Mouse (Mus musculus) liver, embryonic 12.5 days (tissue): ENCODE data around the gene Ppp2r5d. TPM values are rescaled to one million over a fixed set of nuclear protein-coding genes. Genes with fewer than 3 reads are reported as not detected.

ENCODE experiments used
- ATAC-seq: fragments of 200-750 bp; cut with Nextera tagmentation; 2 replicates; pipeline ENCODE4 v1.8.0; 2017; ENCODE audit warnings: moderate number of reproducible peaks, mild to moderate bottlenecking, moderate library complexity
- H3K27ac ChIP-seq: fragments of 300-500 bp; sonication (generic); 2 replicates; pipeline ENCODE4 v1.5.1; 2016; ENCODE audit warnings: mild to moderate bottlenecking
- H3K27me3 ChIP-seq: fragments of 300-500 bp; sonication (generic); replicated peaks from 2 replicates; pipeline ENCODE4 v1.6.1; 2016; ENCODE audit warnings: mild to moderate bottlenecking, moderate library complexity
- H3K36me3 ChIP-seq: fragments of 300-500 bp; sonication (generic); 2 replicates; pipeline ENCODE4 v1.6.1; 2016; ENCODE audit warnings: mild to moderate bottlenecking, moderate library complexity
- H3K4me1 ChIP-seq: fragments of 300-500 bp; sonication (generic); 2 replicates; pipeline ENCODE4 v1.6.1; 2016
- H3K4me2 ChIP-seq: fragments of 300-500 bp; sonication (generic); 2 replicates; pipeline ENCODE4 v1.6.1; 2016; ENCODE audit warnings: mild to moderate bottlenecking, moderate library complexity
- H3K4me3 ChIP-seq: fragments of 300-500 bp; sonication (generic); 2 replicates; pipeline ENCODE4 v1.5.1; 2016; ENCODE audit warnings: mild to moderate bottlenecking, moderate library complexity
- H3K9ac ChIP-seq: fragments of 300-500 bp; sonication (generic); 2 replicates; pipeline ENCODE4 v1.6.1; 2016; ENCODE audit warnings: mild to moderate bottlenecking, moderate library complexity
- H3K9me3 ChIP-seq: fragments of 300-500 bp; sonication (generic); replicated peaks from 2 replicates; pipeline ENCODE4 v1.6.1; 2016; ENCODE audit warnings: mild to moderate bottlenecking, moderate library complexity
- WGBS: fragments of 180-500 bp; shearing (Covaris S2); methylation state at CpG from one replicate; pipeline ENCODE4 v1.1.7; 2016; ENCODE audit not compliant: insufficient replicate concordance; 5-methylcytosine and 5-hydroxymethylcytosine counted together
- polyA plus RNA-seq: library from polyadenylated mRNA; unstranded; fragments of >200 nt; fragmentation: Nextera tagmentation; extraction: Ambion mirVana; gene quantifications from 2 replicates; pipeline ENCODE4 v1.2.1, GENCODE M21; 2016

Ppp2r5d gene
- polyA plus RNA-seq, 1 experiment from 2014 or later, result 48.3 TPM

DNA sequence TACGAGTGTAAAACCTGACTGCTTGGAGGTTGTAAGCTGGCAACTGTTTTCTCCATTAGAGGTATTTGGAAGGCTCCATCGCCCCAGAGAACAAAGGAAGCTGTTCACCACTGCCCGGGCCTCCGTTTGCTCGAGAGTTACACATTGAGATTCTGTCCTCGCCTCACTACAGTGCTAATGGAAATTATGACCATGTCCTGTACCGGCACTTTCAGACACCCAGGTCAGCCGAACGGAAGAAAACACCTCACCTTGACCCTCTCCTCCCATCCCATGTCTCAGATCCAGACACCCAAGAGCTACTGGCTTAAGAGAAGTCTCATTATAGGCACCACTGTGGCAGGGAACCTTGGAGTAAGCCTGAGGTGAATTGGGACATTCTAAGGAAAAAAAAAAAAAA is 8.9 kb upstream of the Ppp2r5d start:
- Histone ChIP-seq H3K9ac (no peak overlapping the region), H3K4me2 (no peak overlapping the region; the same call in 1 of the 2 replicates), H3K36me3 (peaks cover 46% of the 10 kb centered on the region), H3K9me3 (no peaks in the 10 kb centered on the region), H3K27ac (no peak overlapping the region), H3K4me1 (peaks cover 28% of the 10 kb centered on the region), H3K4me3 (no peak overlapping the region), H3K27me3 (no peaks in the 10 kb centered on the region)
- no peak for ATAC-seq
- WGBS, result 85% methylated on average over 9 of the region's 9 CpGs

DNA sequence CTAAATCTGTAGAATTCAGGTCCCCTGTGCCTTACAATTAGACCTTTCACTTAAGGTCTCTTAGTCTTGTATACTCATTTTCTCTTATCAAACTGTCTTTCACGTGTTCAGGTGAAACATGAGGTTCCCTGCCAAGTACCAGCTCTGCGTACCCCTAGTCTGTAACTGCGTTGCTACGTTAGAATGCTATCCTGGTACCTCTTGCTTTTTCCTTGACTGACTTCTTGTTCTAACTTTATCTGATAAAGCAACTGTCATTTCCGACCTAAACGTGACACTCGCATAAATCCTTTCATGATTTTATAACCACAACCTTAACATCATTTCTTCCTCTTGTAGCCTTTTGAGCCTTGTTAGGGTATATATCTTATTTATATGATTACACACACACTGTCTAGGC is 7.5 kb upstream of the Ppp2r5d start:
- Histone ChIP-seq H3K27me3 (no peaks in the 10 kb centered on the region), H3K36me3 (peaks cover 44% of the 10 kb centered on the region), H3K9me3 (no peaks in the 10 kb centered on the region), H3K4me3 (peak overlapping the region; percentile 100), H3K4me1 (peaks cover 28% of the 10 kb centered on the region), H3K27ac (peak overlapping the region; percentile 80), H3K9ac (peak overlapping the region; percentile 98), H3K4me2 (peak overlapping the region; percentile 97)
- ATAC-seq, result no peak
- WGBS, result 17% methylated on average over 7 of the region's 7 CpGs

DNA sequence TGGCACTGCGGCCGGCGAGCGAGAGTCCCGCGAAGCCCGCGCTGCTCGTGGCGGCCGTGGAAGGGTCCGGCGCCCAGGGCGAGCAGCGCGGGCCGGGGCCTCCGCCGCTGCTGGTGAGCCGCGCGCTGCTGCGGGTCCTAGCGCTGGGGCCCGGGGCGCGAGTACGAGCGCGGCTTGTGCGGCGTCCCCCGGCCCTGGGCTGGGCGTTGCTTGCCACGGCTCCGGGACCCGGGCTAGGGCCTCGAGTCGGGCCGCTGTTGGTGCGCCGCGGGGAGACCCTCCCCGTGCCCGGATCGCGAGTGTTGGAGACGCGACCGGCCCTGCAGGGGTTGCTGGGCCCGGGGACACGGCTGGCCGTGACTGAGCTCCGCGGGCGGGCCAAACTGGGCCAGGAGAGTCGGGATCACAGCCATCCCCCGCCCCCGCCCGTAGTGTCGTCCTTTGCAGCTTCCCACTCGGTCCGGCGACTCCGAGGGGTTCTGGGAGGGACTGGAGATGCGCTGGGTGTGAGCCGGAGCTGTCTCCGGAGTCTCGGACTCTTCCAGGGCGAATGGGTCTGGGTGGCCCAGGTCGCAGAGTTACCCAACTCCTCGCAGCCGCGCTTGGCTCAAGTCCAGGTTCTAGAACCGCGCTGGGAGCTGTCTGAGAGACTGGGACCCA is 6.8 kb upstream of the Ppp2r5d start:
- peak; percentile 56 for ATAC-seq
- no peaks in the 10 kb centered on the region for H3K9me3 ChIP-seq
- H3K27ac ChIP-seq, result peak overlapping the region; percentile 80
- no peaks in the 10 kb centered on the region for H3K27me3 ChIP-seq
- peaks cover 28% of the 10 kb centered on the region for H3K4me1 ChIP-seq
- peak overlapping the region; percentile 97 for H3K4me2 ChIP-seq
- WGBS, result under 1% methylated on average over 63 of the region's 76 CpGs
- H3K4me3 ChIP-seq, result peak overlapping the region; percentile 100
- H3K36me3 ChIP-seq, result peaks cover 37% of the 10 kb centered on the region
- H3K9ac ChIP-seq, result peak overlapping the region; percentile 98

DNA sequence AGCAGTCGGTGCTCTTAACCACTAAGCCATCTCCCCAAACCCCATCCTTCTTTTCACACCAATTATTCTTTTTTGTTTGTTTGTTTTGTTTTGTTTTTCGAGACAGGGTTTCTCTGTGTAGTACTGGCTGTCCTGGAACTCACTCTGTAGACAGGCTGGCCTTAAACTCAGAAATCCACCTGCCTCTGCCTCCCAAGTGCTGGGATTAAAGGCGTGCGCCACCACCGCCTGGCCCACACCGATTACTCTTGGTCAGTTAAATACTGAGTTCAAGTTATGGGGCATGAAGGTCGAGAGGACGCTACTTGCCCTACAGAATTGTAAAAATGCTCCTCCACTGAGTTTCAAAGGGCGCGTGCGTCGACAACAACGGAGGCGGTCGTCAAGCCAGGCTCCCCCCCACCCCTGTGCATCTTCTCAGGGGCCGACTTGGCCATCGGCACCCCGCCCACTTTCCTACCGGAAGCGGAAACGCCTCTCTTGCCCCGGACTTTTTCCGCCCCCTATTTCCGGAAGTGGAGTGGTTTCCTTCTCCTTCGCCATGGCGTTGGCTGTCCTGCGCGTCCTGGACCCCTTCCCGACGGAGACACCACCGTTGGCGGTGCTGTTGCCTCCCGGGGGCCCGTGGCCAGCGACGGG is 6.2 kb upstream of the Ppp2r5d start, which contains the start of gene Pex6:
TSS of gene Pex6 (plus strand) at position 505 of the 639 bp plus-strand sequence.
- Histone ChIP-seq H3K4me1 (peaks cover 33% of the 10 kb centered on the region), H3K27ac (peak within 1 kb of the TSS; percentile 80), H3K9ac (peak within 1 kb of the TSS; percentile 98), H3K4me2 (peak within 1 kb of the TSS; percentile 97), H3K27me3 (no peaks in the 10 kb centered on the region), H3K4me3 (peak within 1 kb of the TSS; percentile 100), H3K36me3 (peaks cover 30% of the 10 kb centered on the region), H3K9me3 (no peaks in the 10 kb centered on the region)
- peak; percentile 86 for ATAC-seq
- 6% methylated on average over 36 of the region's 36 CpGs for WGBS

DNA sequence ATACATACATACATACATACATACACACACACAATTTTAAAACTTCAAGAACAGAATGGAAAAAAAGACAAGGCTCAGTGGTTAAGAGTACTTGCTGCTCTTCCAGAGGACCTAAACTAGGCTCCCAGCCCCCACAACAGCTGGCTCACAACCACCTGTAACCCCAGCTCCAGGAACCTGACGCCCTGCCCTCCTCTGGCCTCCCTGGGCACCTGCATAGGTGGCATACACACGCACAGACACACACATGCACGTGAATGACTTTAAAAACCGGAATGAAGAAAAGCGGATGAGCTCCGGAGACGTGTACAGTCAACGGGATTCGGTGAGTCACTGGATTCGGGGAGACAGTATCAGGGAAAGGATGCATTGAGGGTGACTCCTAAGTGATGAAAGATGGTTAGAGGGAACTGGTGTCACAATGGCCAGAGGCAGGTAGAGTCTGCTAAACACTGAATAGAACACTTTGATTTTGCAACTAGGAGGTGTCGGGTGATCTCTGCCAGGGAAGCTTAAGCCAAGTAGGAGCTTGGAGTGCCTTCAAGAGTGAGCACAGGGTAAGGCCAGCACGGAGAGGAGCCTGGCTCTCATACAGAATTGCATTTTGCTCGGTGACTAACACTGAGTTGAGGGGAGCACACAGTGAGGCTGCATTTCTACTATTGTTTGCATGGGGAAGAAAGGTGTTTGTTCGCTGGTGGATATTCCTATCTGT is 1.6 kb upstream of the Ppp2r5d start:
- H3K4me1 ChIP-seq, result peaks cover 49% of the 10 kb centered on the region
- H3K9me3 ChIP-seq, result no peaks in the 10 kb centered on the region
- no peaks in the 10 kb centered on the region; the same call in 1 of the 2 replicates for H3K36me3 ChIP-seq
- no peaks in the 10 kb centered on the region for H3K27me3 ChIP-seq
- H3K4me2 ChIP-seq, result peak overlapping the region; percentile 95
- 85% methylated on average over 14 of the region's 14 CpGs for WGBS
- ATAC-seq, result no peak
- no peak overlapping the region for H3K9ac ChIP-seq
- H3K27ac ChIP-seq, result no peak overlapping the region
- H3K4me3 ChIP-seq, result no peak overlapping the region

DNA sequence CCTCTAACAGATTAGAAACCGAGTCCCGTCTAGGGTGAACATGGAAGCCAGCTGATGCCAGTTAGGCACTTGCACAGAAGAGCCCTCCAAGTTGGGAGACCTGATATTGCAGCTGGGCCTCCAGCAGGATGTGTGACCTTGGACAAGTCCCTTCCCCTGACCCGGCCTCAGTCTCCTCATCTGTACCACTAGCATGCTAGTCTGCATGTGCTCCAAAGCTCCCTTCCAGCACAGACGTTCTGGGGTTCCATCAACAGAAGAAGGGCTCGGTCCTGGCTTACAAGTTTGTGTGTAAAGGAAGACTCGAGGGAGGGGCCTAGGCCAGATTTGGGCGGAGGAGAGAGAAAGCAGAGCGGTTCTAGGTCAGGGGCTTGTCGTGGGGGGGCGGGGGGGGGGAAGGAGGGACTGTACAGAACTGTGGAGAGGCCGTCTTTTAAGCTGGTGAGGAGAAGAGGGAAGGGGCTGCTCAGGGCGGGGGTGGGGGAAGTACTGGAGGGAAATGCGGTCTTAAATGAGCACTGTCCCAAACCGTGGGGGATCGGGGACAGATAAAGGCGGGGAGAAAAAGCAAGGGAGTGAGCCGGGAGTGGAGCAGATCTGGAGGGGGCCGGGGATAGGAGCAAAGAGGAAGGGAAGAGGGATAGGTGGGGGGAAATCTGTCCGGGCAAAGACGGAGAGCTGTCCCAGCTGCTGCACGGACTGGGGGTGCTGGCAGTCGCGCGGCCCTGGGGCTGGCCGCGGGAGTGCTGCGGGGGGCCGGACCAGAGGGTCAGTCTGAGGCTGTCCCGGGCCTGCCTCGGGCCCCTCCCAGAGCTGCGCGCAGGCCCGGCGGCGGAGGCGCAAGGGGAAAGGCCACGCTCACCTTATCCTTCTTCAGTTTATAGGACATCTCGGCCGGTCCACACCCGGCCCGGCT is 682 bp downstream of the Ppp2r5d start:
- H3K4me2 ChIP-seq, result peak overlapping the region; percentile 95
- no peaks in the 10 kb centered on the region for H3K9me3 ChIP-seq
- no peaks in the 10 kb centered on the region for H3K27me3 ChIP-seq
- peak overlapping the region; percentile 89 for H3K27ac ChIP-seq
- peak overlapping the region; percentile 88 for H3K4me3 ChIP-seq
- 4% methylated on average over 35 of the region's 41 CpGs for WGBS
- H3K4me1 ChIP-seq, result peaks cover 60% of the 10 kb centered on the region
- ATAC-seq, result peak; percentile 73
- peak overlapping the region; percentile 93 for H3K9ac ChIP-seq
- peaks cover 19% of the 10 kb centered on the region for H3K36me3 ChIP-seq

DNA sequence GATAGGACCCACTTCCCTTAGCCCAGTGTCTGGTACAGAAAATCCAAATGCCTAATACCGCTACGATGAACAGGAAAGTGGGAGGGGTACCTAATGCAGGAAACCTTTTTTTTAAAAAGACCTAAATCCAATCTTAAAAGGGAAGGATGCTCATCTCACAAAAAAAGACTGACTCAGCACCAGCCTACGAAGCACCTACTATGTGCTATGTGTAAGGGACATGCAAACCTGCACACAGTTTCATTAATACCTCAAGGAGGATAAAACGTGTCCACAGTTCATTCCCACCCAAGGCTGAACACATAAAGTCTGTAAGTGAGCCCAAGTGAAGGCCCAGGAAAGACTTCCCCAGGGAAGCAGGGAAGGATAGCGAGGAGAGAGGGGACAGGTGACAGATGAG is 2.4 kb downstream of the Ppp2r5d start:
- WGBS, result 83% methylated on average over 5 of the region's 5 CpGs
- Histone ChIP-seq H3K4me1 (peaks cover 63% of the 10 kb centered on the region), H3K27me3 (no peaks in the 10 kb centered on the region), H3K4me3 (no peak overlapping the region), H3K27ac (no peak overlapping the region), H3K9ac (peak overlapping the region; percentile 93; the same call in 1 of the 2 replicates), H3K9me3 (no peaks in the 10 kb centered on the region), H3K36me3 (peaks cover 33% of the 10 kb centered on the region), H3K4me2 (peak overlapping the region; percentile 95)
- ATAC-seq, result no peak

DNA sequence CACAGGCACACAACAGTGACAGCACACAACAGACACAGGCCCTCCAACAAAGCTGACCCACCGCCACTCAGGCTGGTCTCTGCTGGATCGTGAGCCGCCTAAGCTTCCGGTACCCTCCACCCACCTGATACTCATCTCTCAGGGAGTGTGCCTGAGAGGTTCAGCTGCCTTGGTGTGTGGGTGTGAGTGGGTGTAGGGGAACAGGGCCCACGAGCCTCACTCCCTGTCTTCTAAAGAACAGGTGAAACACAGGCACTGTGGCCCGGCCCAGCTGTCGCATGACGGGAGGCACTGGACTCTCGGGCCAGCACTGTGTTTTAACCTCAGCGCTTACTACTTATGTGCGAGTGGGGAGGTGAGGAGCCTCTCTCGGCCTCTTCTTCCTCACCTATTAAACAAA is 2.8 kb downstream of the Ppp2r5d start:
- H3K27ac ChIP-seq, result 0 out of 2 replicates have a peak overlapping the region, but pooled peaks have one; percentile 28
- ATAC-seq, result no peak
- peaks cover 63% of the 10 kb centered on the region for H3K4me1 ChIP-seq
- H3K4me2 ChIP-seq, result peak overlapping the region; percentile 10; the same call in 1 of the 2 replicates
- H3K4me3 ChIP-seq, result no peak overlapping the region
- WGBS, result 62% methylated on average over 12 of the region's 12 CpGs
- H3K36me3 ChIP-seq, result peaks cover 33% of the 10 kb centered on the region
- H3K9ac ChIP-seq, result peak overlapping the region; percentile 9
- no peaks in the 10 kb centered on the region for H3K9me3 ChIP-seq
- no peaks in the 10 kb centered on the region for H3K27me3 ChIP-seq

DNA sequence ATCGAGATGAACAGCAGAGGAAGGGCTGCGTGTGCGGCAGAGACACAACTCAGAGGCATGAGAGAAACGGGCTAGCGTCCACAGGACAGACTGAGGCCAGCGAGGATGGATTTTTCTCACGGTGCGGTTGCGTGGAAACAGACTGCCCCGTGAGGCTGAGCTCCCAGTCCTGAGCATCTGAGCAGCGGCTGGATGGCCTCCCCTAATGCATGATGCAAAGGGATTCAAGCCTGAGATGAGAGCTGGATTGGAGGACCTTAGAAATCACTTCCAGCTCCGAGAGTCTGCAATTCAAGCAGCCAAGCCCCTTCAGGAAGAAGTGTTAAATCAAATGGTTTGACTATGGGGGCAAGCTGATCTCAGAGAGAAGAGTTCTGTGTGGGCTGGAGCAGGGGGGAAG is 3.4 kb downstream of the Ppp2r5d start:
- peaks cover 33% of the 10 kb centered on the region for H3K36me3 ChIP-seq
- 84% methylated on average over 12 of the region's 12 CpGs for WGBS
- H3K27ac ChIP-seq, result 0 out of 2 replicates have a peak overlapping the region, but pooled peaks have one; percentile 28
- peaks cover 63% of the 10 kb centered on the region for H3K4me1 ChIP-seq
- H3K4me3 ChIP-seq, result no peak overlapping the region
- ATAC-seq, result no peak
- no peaks in the 10 kb centered on the region for H3K27me3 ChIP-seq
- peak overlapping the region; percentile 9; the same call in 1 of the 2 replicates for H3K9ac ChIP-seq
- no peak overlapping the region for H3K4me2 ChIP-seq
- H3K9me3 ChIP-seq, result no peaks in the 10 kb centered on the region

DNA sequence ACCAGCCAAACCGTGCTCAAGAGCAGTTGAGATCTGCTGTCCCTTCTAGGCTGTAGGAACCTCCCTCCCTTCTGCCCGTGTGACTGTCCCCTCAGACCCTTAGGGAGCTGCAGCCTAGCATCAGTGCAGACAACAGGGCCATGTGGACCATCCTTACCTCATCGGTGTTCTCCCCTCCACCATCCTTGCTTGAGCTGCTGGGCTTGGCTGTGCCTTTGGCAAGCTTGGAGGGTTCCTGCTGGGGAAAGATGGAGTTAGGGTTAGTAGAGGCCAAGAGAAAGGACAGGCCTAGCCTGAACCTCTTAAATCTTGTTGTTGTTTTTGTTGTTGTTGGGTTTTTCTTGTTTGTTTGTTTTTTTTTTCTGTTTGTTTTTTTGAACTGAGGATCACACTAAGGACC is 5.0 kb downstream of the Ppp2r5d start:
- Histone ChIP-seq H3K9ac (no peak overlapping the region), H3K4me2 (no peak overlapping the region), H3K36me3 (peaks cover 33% of the 10 kb centered on the region), H3K9me3 (no peaks in the 10 kb centered on the region), H3K27me3 (no peaks in the 10 kb centered on the region), H3K4me3 (no peak overlapping the region), H3K27ac (no peak overlapping the region), H3K4me1 (peaks cover 50% of the 10 kb centered on the region)
- no peak for ATAC-seq
- 77% methylated on average over 3 of the region's 3 CpGs for WGBS

DNA sequence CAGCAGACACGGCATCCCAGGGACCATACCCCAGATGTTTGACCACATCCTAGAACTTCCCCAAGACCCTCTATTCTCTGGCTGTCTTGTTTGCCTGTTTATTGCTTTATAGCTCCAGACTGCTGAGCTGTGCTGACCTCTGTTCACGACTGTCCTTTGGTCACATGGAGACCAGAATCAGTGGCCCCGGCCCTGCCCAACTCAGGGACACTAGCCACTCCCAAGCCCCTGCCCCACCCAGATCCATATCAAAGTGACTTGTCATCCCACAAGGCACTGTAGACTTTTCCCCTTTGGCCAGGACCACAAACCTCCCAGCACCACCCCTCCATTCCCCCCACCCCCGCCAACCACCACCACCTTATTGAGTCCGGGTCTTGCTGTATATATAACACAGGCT is 5.7 kb downstream of the Ppp2r5d start:
- H3K27me3 ChIP-seq, result no peaks in the 10 kb centered on the region
- no peak for ATAC-seq
- H3K36me3 ChIP-seq, result peaks cover 33% of the 10 kb centered on the region
- no peak overlapping the region for H3K27ac ChIP-seq
- no peaks in the 10 kb centered on the region for H3K9me3 ChIP-seq
- peaks cover 49% of the 10 kb centered on the region for H3K4me1 ChIP-seq
- H3K9ac ChIP-seq, result no peak overlapping the region
- WGBS, result 57% methylated on average over 5 of the region's 5 CpGs
- no peak overlapping the region for H3K4me2 ChIP-seq
- no peak overlapping the region for H3K4me3 ChIP-seq
